Mouse (Mus musculus) heart, embryonic 14.5 days (tissue): Measurements from ENCODE around the gene Adk. TPM values are rescaled to one million over a fixed set of nuclear protein-coding genes. Genes with fewer than 3 reads are reported as not detected.

Source experiments
- ATAC-seq: fragments of 200-750 bp; cut with Nextera tagmentation; 2 replicates; pipeline ENCODE4 v1.8.0; 2017; ENCODE audit warnings: low read depth, moderate TSS enrichment; ENCODE audit not compliant: insufficient number of reproducible peaks, insufficient read depth, low FRiP score
- H3K27ac ChIP-seq, 2 experiments: fragments of 200-500 bp in 1 of 2; fragments of 300-500 bp in 1 of 2; sonication (generic) in 1 of 2; replicated peaks in 1 of 2; 2 replicates each; pipeline ENCODE4 v1.5.1; 2012 to 2014; ENCODE audit warnings: low read depth in 2 of 2, low read length in 2 of 2, control low read depth in 1 of 2, mild to moderate bottlenecking in 1 of 2, mixed read lengths in 1 of 2; ENCODE audit not compliant: control insufficient read depth in 1 of 2, insufficient read depth in 1 of 2
- H3K27me3 ChIP-seq: fragments of 300-500 bp; sonication (generic); 2 replicates; pipeline ENCODE4 v1.6.1; 2014; ENCODE audit warnings: mild to moderate bottlenecking, low read length, control low read depth; ENCODE audit not compliant: control insufficient read depth, insufficient read depth
- H3K36me3 ChIP-seq: fragments of 300-500 bp; sonication (generic); 2 replicates; pipeline ENCODE4 v1.6.1; 2014; ENCODE audit warnings: mild to moderate bottlenecking, control low read depth, low read length, mixed read lengths; ENCODE audit not compliant: control insufficient read depth, insufficient read depth
- H3K4me1 ChIP-seq, 2 experiments: fragments of 200-500 bp in 1 of 2; fragments of 300-500 bp in 1 of 2; sonication (generic) in 1 of 2; 2 replicates each; pipeline ENCODE4 v1.6.1; 2012 to 2014; ENCODE audit warnings: low read length in 2 of 2, control low read depth in 1 of 2, mixed read lengths in 1 of 2; ENCODE audit not compliant: control insufficient read depth in 2 of 2, insufficient read depth in 2 of 2
- H3K4me2 ChIP-seq: fragments of 300-500 bp; sonication (generic); 2 replicates; pipeline ENCODE4 v1.6.1; 2014; ENCODE audit warnings: mild to moderate bottlenecking, low read length
- H3K4me3 ChIP-seq, 2 experiments: fragments of 200-500 bp in 1 of 2; fragments of 300-500 bp in 1 of 2; sonication (generic) in 1 of 2; 2 replicates each; pipeline ENCODE4 v1.5.1; 2012 to 2014; ENCODE audit warnings: low read length in 2 of 2, mild to moderate bottlenecking in 2 of 2, control low read depth in 1 of 2, low read depth in 1 of 2, moderate library complexity in 1 of 2; ENCODE audit not compliant: control insufficient read depth in 1 of 2, insufficient read depth in 1 of 2
- H3K9ac ChIP-seq: fragments of 300-500 bp; sonication (generic); 2 replicates; pipeline ENCODE4 v1.6.1; 2014; ENCODE audit warnings: mild to moderate bottlenecking, low read length
- H3K9me3 ChIP-seq: fragments of 300-500 bp; sonication (generic); 2 replicates; pipeline ENCODE4 v1.6.1; 2016; ENCODE audit warnings: low read length, control low read depth; ENCODE audit not compliant: control insufficient read depth
- WGBS: fragments of 180-500 bp; shearing (Covaris S2); extraction: QIAGEN DNeasy Blood & Tissue Kit; methylation state at CpG from one replicate; pipeline ENCODE4 v1.1.7; 2014; 5-methylcytosine and 5-hydroxymethylcytosine counted together
- polyA plus RNA-seq: library from polyadenylated mRNA; unstranded; fragments of >200 nt; fragmentation: Nextera tagmentation; extraction: Ambion mirVana; gene quantifications from 2 replicates; pipeline ENCODE4 v1.2.1, GENCODE M21; 2014

Gene Adk
- polyA plus RNA-seq, 1 experiment from 2014 or later = 250 TPM

DNA sequence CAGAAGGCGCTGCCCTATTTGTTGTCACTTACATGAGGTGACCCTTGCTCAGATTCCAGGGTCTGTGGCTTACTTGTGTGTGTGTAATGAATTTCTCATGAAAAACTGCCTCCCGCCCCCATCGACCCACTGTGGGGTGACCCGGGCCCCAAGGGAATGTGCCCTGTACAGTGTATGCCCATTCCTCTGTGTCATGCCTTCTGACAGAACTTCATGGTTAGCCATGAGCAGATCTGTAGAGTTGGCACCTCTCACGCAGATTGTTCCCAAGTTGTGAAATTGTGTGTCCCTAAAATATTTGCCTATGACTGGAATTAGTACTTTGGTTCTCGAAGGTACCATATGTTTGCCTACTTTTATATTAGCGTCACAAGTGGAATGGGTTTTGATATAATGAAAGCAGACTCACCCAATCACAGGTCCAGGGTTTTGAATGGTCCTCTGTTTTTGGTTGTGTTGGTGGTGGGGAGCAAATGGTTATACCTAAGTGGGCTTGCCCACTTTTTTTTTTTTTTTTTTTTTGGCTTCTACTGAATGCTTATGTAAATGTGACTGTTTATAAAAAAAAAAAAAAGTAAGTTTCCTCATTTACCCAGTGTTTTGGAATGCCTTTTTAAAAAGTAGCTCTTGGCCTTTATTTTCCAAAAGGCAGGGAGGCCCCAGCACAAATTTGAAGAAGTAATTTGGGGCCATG is 24.3 kb downstream of the Adk start:
- Histone ChIP-seq H3K27ac (peak overlapping the region; percentile 89 to 92), H3K4me2 (peak overlapping the region; percentile 66), H3K4me1 (peaks cover 7 to 47% of the 10 kb centered on the region in 2 experiments)

GRCm38 (mm10) chr14:21077939-21078338 is 25.6 kb downstream of the Adk start:
- H3K27me3 ChIP-seq = no peaks in the 10 kb centered on the region
- H3K9me3 ChIP-seq = no peaks in the 10 kb centered on the region
- 0 out of 2 replicates have a peak overlapping the region, but pooled peaks have one; percentile 83 for H3K9ac ChIP-seq
- peak overlapping the region; percentile 66 for H3K4me2 ChIP-seq
- H3K36me3 ChIP-seq = no peaks in the 10 kb centered on the region
- peak overlapping the region; percentile 24 to 59; a peak in 3 of 4 replicates for H3K27ac ChIP-seq
- H3K4me1 ChIP-seq = peaks cover 10 to 59% of the 10 kb centered on the region in 2 experiments
- peak overlapping the region in 1 of 2 experiments; percentile 74; a peak in 1 of 4 replicates for H3K4me3 ChIP-seq
- no peak for ATAC-seq
- WGBS = 14% methylated on average over 4 of the region's 4 CpGs

More for the DNA sequence above, 24.3 kb downstream of the Adk start:
- Histone ChIP-seq H3K9ac (peak overlapping the region; percentile 83), H3K9me3 (no peaks in the 10 kb centered on the region), H3K27me3 (no peaks in the 10 kb centered on the region), H3K36me3 (no peaks in the 10 kb centered on the region), H3K4me3 (peak overlapping the region; percentile 74 to 93)
- 24% methylated on average over 7 of the region's 7 CpGs for WGBS
- ATAC-seq = peak; percentile 17; the same call in 1 of the 2 replicates

DNA sequence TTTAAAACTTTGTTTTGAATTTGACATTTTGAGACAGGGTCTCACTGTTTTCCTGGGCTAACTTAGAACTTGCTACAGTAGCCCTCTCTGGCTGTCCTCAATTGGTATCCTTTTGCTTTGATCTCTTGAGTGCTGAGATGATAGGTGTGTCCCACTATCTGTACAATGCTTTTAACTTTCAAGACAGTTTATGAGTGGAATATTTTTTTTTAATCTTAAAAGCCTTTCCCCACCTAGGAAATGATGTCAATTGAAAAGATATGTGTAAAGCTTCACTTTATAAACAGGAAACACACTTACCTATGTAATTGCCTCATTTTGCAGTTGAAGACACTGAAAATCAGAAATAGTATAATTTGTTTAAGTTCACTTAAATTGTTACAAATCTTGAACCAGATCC is 26.1 kb downstream of the Adk start:
- Histone ChIP-seq H3K4me3 (no peak overlapping the region), H3K27me3 (no peaks in the 10 kb centered on the region), H3K36me3 (no peaks in the 10 kb centered on the region), H3K4me1 (peaks cover 11 to 61% of the 10 kb centered on the region in 2 experiments), H3K4me2 (peak overlapping the region; percentile 66), H3K9ac (no peak overlapping the region), H3K27ac (peak overlapping the region in 1 of 2 experiments; percentile 59; a peak in 2 of 4 replicates), H3K9me3 (no peaks in the 10 kb centered on the region)
- no peak for ATAC-seq

DNA sequence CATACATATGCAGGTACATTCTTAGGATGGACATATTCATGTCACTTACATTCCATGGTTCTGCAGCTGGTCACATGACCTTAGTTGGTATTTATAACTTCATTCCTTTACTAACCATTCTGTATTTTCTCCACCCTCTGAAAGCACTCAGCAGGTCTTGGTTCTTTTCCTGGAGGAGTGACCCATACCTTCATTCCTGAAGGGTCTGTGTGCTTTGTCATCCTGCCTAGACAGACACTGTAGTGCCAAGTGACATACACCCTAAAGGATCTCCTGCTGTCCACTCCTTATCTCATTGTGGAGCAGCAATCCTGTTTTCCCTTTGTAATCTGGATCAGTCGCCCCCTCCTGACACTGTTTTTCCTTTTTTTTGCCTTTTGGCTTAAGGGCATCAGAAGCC is 30.4 kb downstream of the Adk start:
- Histone ChIP-seq H3K27me3 (no peaks in the 10 kb centered on the region), H3K4me3 (no peak overlapping the region), H3K27ac (peak overlapping the region; percentile 35 to 52; a peak in 2 of 4 replicates), H3K9me3 (no peaks in the 10 kb centered on the region), H3K36me3 (no peaks in the 10 kb centered on the region), H3K4me1 (peaks cover 21 to 63% of the 10 kb centered on the region in 2 experiments), H3K4me2 (0 out of 2 replicates have a peak overlapping the region, but pooled peaks have one; percentile 8), H3K9ac (no peak overlapping the region)
- ATAC-seq = no peak
- WGBS = 11% methylated on average over 1 of the region's 1 CpGs

- no peaks in the 10 kb centered on the region for H3K36me3 ChIP-seq
- peak overlapping the region in 1 of 2 experiments; percentile 89; a peak in 3 of 4 replicates for H3K27ac ChIP-seq
- no peak for ATAC-seq
- H3K4me3 ChIP-seq = no peak overlapping the region
- H3K4me1 ChIP-seq = peaks cover 26 to 73% of the 10 kb centered on the region in 2 experiments
- no peak overlapping the region for H3K4me2 ChIP-seq
- no peaks in the 10 kb centered on the region for H3K27me3 ChIP-seq
- no peaks in the 10 kb centered on the region for H3K9me3 ChIP-seq
- H3K9ac ChIP-seq = no peak overlapping the region
- WGBS = 58% methylated on average over 5 of the region's 5 CpGs
Measured at GRCm38 (mm10) chr14:21085666-21086065, 33.3 kb downstream of the Adk start.

DNA sequence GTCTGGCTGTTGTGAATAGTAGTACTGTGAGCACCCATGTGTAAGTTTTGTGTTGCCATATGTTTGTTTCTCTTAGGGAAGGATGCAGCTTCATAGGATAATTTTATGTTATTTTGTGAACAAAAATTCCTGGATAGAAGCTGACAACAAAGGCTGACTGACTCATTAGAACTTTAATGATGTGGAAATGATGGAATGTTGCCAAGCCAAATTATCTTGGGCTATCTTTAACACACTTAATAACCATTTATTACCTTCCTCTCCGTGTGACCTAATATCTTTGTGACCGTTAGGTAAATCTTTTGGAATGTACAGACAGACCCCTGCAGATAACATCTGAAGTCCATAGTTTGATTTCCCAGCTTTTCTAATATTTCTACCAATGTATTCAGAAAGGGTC is 33.7 kb downstream of the Adk start:
- Histone ChIP-seq H3K9ac (peak overlapping the region; percentile 18; the same call in 1 of the 2 replicates), H3K27me3 (no peaks in the 10 kb centered on the region), H3K9me3 (no peaks in the 10 kb centered on the region), H3K4me3 (no peak overlapping the region), H3K4me1 (peaks cover 26 to 73% of the 10 kb centered on the region in 2 experiments), H3K36me3 (no peaks in the 10 kb centered on the region), H3K4me2 (peak overlapping the region; percentile 42; the same call in 1 of the 2 replicates), H3K27ac (peak overlapping the region in 1 of 2 experiments; percentile 89; a peak in 2 of 4 replicates)
- no peak for ATAC-seq
- 10% methylated on average over 2 of the region's 2 CpGs for WGBS

DNA sequence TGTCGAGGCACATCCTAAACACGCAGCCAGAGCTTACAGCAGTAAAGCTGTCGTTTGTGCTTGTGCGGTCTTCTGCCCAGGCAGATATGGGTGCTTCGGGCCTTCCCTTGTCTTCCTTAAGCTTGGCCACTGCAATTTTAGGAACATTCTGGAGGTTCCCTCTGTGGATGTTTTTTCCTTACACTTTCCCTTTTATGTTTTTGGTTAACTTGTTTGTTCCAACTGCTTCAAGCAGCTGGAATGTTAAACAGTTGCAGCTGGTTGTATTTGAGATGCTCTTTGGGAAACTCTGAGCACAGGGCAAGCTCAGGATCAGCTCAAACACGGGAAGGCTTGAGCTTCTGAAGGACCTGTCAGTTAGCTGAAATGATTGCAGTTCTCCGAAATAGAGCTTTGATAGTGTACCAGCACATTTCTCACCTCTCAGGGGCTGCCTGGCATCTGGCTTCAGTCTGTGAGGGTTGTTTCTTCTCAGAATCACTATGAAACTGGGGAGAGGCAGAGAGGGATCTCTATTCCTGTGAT is 34.5 kb downstream of the Adk start:
- peak overlapping the region; percentile 86 to 89 for H3K27ac ChIP-seq
- no peaks in the 10 kb centered on the region for H3K27me3 ChIP-seq
- no peak overlapping the region for H3K4me3 ChIP-seq
- WGBS = 11% methylated on average over 7 of the region's 7 CpGs
- H3K9me3 ChIP-seq = no peaks in the 10 kb centered on the region
- H3K4me1 ChIP-seq = peaks cover 26 to 67% of the 10 kb centered on the region in 2 experiments
- no peaks in the 10 kb centered on the region for H3K36me3 ChIP-seq
- H3K9ac ChIP-seq = peak overlapping the region; percentile 18; the same call in 1 of the 2 replicates
- peak overlapping the region; percentile 42 for H3K4me2 ChIP-seq
- no peak for ATAC-seq
